Mouse (Mus musculus) midbrain, embryonic 10.5 days (tissue): ENCODE data around the gene Anxa4. TPM values are rescaled to one million over a fixed set of nuclear protein-coding genes. Genes with fewer than 3 reads are reported as not detected.

Experiments used
- DNase-seq: peaks from one replicate; pipeline ENCODE4 v3.0.0-alpha.2; 2017; ENCODE audit warnings: low spot score
- H3K27ac ChIP-seq: fragments of 300-500 bp; sonication (generic); replicated peaks from 2 replicates; pipeline ENCODE4 v1.5.1; 2016; ENCODE audit warnings: mild to moderate bottlenecking
- H3K27me3 ChIP-seq: fragments of 300-500 bp; sonication (generic); 2 replicates; pipeline ENCODE4 v1.6.1; 2016; ENCODE audit warnings: low read depth, mild to moderate bottlenecking; ENCODE audit not compliant: poor library complexity, severe bottlenecking
- H3K36me3 ChIP-seq: fragments of 300-500 bp; sonication (generic); 2 replicates; pipeline ENCODE4 v1.6.1; 2016; ENCODE audit warnings: mild to moderate bottlenecking, moderate library complexity
- H3K4me1 ChIP-seq: fragments of 300-500 bp; sonication (generic); 2 replicates; pipeline ENCODE4 v1.6.1; 2016
- H3K4me3 ChIP-seq: fragments of 300-500 bp; sonication (generic); 2 replicates; pipeline ENCODE4 v1.5.1; 2016; ENCODE audit warnings: mild to moderate bottlenecking, moderate library complexity
- H3K9me3 ChIP-seq: fragments of 300-500 bp; sonication (generic); replicated peaks from 2 replicates; pipeline ENCODE4 v1.6.1; 2016; ENCODE audit warnings: mild to moderate bottlenecking
- WGBS: fragments of 180-500 bp; shearing (Covaris S2); methylation state at CpG from one replicate; pipeline ENCODE4 v1.1.7; 2016; 5-methylcytosine and 5-hydroxymethylcytosine counted together
- polyA plus RNA-seq: library from polyadenylated mRNA; unstranded; fragments of >200 nt; fragmentation: Nextera tagmentation; extraction: Ambion mirVana; gene quantifications from 2 replicates; pipeline ENCODE4 v1.2.1, GENCODE M21; 2016

Anxa4 gene
- polyA plus RNA-seq, 1 experiment from 2014 or later: 4.5 TPM

DNA sequence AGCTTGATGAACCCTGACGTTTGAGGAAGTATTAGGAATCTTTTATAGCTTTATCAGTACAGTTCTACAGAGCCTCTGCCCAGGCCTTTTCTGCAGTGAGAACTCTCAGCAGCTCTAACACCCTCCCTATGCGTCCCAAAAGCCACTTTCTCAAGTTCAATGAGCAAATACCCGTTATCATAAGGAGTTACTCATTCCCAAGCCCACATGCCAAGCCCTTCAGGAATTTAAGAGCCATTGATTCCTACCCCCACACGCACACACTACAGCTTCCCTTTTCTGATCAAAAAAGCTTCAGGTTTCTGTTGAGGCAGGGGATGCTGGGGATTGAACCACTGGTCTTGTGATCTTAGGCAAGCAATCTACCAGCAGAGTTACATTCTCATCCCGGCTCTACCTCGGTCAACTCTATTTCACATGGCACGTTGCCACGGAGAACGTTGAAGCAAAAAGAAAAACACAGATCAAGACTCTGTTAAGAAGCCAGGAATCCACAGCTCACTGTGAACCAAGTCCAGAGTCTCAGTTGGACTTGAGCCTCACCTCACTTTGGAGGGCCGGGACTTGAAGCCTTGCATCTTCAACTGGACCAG, 2.9 kb downstream of the Anxa4 start:
- Histone ChIP-seq H3K4me1 (peaks cover 16% of the 10 kb centered on the region), H3K27me3 (peaks cover 54% of the 10 kb centered on the region), H3K4me3 (no peak overlapping the region), H3K27ac (no peak overlapping the region), H3K9me3 (no peaks in the 10 kb centered on the region), H3K36me3 (no peaks in the 10 kb centered on the region)
- DNase-seq: no peak
- WGBS: 89% methylated on average over 10 of the region's 10 CpGs

DNA sequence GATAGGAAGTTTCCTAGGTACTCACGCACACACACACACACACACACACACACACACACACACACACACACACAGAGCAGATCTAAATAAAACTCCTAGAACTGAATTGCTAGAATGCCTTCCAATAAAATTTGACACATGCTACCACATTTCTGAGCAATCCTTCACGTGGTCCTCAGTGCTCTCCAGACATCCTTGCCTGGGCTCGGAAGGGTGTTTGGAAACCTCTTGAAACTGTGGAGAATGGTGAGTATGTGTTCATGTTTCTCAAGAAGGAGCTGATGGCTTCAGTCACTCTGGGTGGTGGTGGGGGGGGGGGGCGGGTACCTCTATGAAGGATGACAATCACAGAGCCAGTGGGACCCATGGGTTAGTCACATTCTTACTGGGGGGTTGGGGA, 5.1 kb downstream of the Anxa4 start:
- WGBS: 86% methylated on average over 4 of the region's 4 CpGs
- Histone ChIP-seq H3K36me3 (no peaks in the 10 kb centered on the region), H3K9me3 (no peaks in the 10 kb centered on the region), H3K27me3 (peaks cover 32% of the 10 kb centered on the region), H3K4me3 (no peak overlapping the region), H3K27ac (no peak overlapping the region), H3K4me1 (peaks cover 8% of the 10 kb centered on the region)
- DNase-seq: no peak

DNA sequence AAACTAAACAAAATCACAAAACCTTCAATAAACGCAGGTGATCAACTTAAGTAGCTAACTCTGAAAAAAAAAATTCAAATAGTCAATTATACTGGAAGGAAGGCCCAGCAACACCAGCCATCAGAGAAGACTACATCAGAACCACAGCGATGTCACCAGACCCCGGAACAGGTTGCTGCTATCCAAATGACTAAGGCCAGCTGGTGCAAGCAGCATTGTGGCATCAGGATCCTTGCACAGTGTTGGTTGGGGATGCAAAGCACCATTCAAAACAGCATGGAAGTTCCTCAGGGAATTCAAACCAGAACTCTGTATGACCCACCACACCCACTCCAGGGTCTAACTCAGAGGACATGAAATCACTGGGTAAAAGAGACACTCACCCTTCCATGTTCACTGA, 6.8 kb downstream of the Anxa4 start:
- Histone ChIP-seq H3K9me3 (no peaks in the 10 kb centered on the region), H3K27ac (no peak overlapping the region), H3K4me1 (no peaks in the 10 kb centered on the region), H3K27me3 (peaks cover 15% of the 10 kb centered on the region), H3K36me3 (no peaks in the 10 kb centered on the region), H3K4me3 (no peak overlapping the region)
- DNase-seq: no peak
- WGBS: 96% methylated on average over 3 of the region's 3 CpGs

DNA sequence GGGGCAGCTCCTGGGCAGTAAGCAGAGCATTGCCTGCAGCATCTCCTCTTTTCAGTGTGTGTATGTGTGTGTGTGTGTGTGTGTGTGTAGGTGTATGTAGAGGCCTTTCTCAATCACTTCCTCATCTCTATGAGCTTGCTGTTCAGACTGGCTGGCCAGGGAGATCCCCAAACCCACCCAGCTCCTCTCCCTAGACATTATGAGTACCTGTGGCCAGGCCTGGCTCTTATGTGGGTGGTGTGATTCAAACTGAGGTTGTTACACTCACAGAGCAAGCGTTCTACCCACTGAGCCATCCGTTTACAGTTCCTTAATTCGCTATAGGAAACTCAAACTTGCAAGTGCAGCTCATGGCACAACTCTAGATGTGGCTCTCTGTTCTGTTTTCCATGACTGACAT, 8.6 kb downstream of the Anxa4 start:
- Histone ChIP-seq H3K36me3 (no peaks in the 10 kb centered on the region), H3K4me3 (no peak overlapping the region), H3K27ac (no peak overlapping the region), H3K4me1 (no peaks in the 10 kb centered on the region), H3K27me3 (no peaks in the 10 kb centered on the region), H3K9me3 (no peaks in the 10 kb centered on the region)
- 78% methylated on average over 3 of the region's 3 CpGs for WGBS
- no peak for DNase-seq

DNA sequence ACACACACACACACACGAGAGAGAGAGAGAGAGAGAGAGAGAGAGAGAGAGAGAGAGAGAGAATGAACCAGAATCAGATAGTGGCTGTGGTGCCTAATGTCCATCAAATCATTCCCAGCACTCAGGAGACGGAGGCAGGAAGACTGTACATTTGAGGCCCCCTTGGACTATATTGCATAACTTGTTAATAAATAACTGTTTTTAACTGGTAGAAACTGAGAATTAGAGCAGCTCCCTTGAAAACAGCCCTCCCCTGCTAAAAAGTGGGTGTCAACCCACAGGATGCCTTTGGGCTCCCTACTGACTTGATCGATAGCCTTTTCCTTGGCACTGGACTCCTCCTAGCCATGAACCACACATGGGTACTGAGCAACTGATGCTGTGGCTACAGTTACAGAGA, 11.0 kb downstream of the Anxa4 start:
- Histone ChIP-seq H3K27ac (no peak overlapping the region), H3K4me1 (no peaks in the 10 kb centered on the region), H3K9me3 (no peaks in the 10 kb centered on the region), H3K4me3 (no peak overlapping the region), H3K27me3 (no peaks in the 10 kb centered on the region), H3K36me3 (no peaks in the 10 kb centered on the region)
- no peak for DNase-seq
- WGBS: 81% methylated on average over 3 of the region's 3 CpGs

DNA sequence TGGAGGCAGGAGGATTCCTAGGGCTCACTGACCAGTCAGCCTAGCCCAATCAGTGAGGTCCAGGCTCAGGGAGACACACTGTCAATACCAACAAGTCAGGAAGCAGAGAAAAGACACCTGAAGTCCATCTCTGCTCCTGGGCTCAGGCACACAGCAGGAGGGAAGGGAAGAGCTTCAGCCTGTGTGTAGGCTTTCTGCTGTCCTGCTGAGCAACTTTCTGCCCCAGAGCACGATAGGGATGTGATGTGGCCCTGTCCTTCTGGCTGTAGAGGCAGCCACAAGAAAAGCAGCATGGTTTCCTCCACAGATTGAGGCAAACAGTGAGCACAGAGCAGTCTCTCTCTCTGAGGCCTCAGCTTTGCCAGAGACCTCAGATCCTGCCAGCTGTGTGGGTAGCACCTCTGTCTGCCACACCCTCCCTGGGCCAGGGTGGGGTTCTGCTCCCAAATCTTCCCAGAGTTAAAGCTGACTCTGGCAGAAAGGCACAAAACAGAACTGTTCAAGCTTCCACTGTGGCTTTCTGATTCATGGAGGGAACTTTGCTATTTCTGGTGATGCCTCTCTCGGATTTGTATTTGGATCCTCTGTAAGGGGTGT, 11.9 kb downstream of the Anxa4 start:
- WGBS: 40% methylated on average over 2 of the region's 2 CpGs
- Histone ChIP-seq H3K36me3 (no peaks in the 10 kb centered on the region), H3K27me3 (no peaks in the 10 kb centered on the region), H3K4me3 (no peak overlapping the region), H3K27ac (no peak overlapping the region), H3K9me3 (no peaks in the 10 kb centered on the region), H3K4me1 (no peaks in the 10 kb centered on the region)
- no peak for DNase-seq

DNA sequence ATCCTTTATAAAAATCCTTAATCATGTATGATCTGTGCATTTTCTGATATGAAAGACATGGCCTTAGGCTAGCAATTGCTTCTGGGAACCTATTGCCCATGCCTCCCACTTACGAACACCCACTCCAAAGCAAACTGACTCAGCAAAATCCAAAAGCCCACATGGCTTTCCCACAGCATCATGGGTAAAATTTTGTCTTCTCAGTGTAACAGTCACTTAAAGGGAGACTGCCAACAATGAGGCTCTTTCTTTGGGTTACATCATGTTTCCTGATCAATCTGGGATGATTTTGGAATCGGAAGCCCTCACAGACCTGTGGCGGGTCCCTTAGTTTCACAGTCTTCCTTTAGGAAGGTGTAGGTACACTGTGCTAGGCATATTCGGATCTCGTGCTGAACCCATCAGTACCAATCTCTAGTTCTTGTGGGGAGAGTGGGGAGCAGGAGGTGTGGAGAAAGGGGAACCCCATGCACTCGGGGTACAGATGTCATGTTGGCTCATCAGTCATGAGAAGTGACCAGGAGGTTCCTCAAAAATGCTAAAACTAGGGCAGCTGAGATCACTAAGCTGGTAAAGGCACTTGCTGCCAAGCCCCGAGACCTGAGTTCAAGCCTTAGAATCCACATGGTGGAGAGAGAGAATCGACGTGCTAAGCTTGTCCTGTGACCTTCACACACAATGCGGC, 14.3 kb downstream of the Anxa4 start:
- no peaks in the 10 kb centered on the region for H3K9me3 ChIP-seq
- H3K4me3 ChIP-seq: no peak overlapping the region
- WGBS: 90% methylated on average over 10 of the region's 10 CpGs
- H3K36me3 ChIP-seq: no peaks in the 10 kb centered on the region
- no peak overlapping the region for H3K27ac ChIP-seq
- DNase-seq: no peak
- H3K4me1 ChIP-seq: no peaks in the 10 kb centered on the region
- no peaks in the 10 kb centered on the region for H3K27me3 ChIP-seq

DNA sequence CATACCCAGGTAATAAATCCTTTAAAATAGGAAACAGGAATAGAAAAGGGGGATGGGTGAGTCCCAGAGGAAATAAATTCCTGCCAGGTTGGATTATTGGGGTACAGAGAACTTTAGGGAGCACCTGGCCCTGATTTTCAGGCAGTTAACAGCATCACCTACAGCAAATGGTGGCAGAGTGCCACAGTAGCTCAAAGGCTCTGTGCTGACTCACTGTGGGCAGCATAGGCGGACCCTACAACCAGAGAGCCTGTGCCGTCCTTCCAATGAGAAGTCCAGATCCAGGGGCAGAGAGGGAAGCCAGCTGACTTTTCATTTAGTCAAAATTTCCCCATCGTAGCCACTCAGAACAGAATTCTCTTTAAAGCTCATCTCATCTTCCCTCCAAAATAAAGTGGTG, 16.2 kb downstream of the Anxa4 start:
- Histone ChIP-seq H3K4me3 (no peak overlapping the region), H3K27ac (no peak overlapping the region), H3K9me3 (no peaks in the 10 kb centered on the region), H3K27me3 (no peaks in the 10 kb centered on the region), H3K36me3 (no peaks in the 10 kb centered on the region), H3K4me1 (no peaks in the 10 kb centered on the region)
- 79% methylated on average over 3 of the region's 3 CpGs for WGBS
- no peak for DNase-seq

DNA sequence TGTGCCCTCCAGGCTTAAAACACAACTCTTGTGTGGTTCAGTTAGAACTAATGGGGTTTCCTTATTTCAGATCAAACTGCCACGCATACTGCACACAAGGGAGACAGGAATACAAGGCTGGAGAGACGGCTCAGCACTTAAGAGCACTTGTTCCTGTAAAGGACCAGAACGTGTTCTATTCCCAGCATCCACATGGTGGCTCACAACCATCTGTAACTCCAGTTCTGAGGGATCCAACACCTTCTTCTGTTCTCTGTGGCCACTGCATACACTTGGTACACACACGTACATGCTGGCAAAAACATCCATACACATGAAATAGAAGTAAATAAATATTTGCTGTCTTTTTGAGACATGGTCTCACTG, 16.7 kb downstream of the Anxa4 start:
- Histone ChIP-seq H3K9me3 (no peaks in the 10 kb centered on the region), H3K27me3 (no peaks in the 10 kb centered on the region), H3K27ac (no peak overlapping the region), H3K4me1 (no peaks in the 10 kb centered on the region), H3K4me3 (no peak overlapping the region), H3K36me3 (no peaks in the 10 kb centered on the region)
- WGBS: 61% methylated on average over 4 of the region's 4 CpGs
- DNase-seq: no peak

DNA sequence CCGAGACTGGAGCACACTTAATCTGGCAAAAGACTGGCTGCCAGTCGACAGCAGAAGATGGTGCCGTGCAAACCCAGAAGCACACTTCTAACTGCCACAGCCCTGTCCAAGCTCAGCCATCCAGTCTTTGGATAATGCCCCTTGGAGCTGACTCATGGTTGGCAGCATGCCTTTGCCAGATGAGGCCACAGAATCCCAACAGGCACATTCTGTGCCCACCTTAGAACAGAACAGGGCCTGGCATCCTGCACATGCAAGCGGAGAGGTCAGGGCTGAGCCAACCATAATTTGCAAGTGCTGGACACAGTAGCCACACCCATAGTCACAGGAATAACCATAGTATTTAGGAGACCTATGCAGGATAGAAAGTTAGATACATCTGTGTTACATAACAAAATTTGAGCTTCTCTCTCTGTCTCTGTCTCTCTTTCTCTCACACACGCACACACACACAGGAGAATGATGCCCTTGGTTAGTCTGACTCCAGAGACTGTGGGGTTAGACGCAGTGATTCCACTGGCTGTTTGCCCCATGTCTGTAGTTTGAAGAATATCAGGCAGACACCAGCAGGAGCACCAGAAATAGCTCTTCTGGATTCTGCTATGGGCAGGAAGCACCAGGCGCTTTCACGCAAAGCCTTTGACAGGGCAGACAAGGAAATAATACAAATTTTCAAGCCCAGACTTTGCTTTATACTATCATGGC, 17.2 kb downstream of the Anxa4 start:
- no peak overlapping the region for H3K27ac ChIP-seq
- no peaks in the 10 kb centered on the region for H3K4me1 ChIP-seq
- H3K36me3 ChIP-seq: no peaks in the 10 kb centered on the region
- whole genome bisulfite sequencing: 88% methylated on average over 8 of the region's 8 CpGs
- H3K27me3 ChIP-seq: no peaks in the 10 kb centered on the region
- no peak for DNase-seq
- no peak overlapping the region for H3K4me3 ChIP-seq
- H3K9me3 ChIP-seq: no peaks in the 10 kb centered on the region

DNA sequence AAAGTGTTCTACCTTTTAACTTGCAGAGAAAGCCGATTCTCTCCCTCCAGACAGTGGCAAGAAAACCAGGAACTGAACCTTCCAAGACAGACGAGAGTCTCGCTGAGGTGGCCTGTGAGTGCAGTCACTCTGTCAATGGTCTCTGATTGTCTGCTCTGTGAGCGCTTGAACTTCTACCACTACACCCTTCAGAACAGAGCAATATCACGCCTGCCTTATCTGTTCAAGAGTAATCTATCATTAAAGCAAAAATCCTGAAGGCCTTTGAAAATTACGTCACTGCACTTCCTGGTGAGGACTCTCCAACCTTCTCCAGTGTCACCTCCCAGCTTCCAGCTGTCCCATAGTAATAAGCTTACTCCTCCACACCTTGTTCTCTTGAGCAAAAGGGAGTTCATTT, 18.4 kb downstream of the Anxa4 start:
- H3K27me3 ChIP-seq: no peaks in the 10 kb centered on the region
- WGBS: 90% methylated on average over 6 of the region's 6 CpGs
- H3K36me3 ChIP-seq: no peaks in the 10 kb centered on the region
- H3K4me1 ChIP-seq: no peaks in the 10 kb centered on the region
- no peaks in the 10 kb centered on the region for H3K9me3 ChIP-seq
- no peak overlapping the region for H3K27ac ChIP-seq
- no peak overlapping the region for H3K4me3 ChIP-seq
- no peak for DNase-seq

DNA sequence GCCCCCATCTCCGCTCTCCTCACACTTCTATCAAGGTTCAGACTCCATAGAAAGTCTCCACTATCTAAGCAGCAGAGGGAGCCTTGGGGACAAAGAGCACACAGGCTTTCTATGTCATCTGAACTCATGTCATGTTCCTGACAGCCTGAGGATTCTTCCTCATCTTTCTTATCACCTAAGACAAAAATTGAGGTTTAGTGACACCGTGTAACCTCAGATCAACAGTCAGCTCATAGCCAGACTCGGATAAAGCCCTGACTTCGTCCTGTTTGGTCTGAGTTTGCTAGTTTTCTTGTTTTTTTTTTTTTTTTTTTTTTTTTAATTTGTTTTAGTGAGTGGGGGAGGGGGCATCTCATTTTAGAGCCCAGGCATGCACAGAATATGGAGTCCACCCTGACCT, 19.6 kb downstream of the Anxa4 start:
- 86% methylated on average over 4 of the region's 4 CpGs for WGBS
- DNase-seq: no peak

DNA sequence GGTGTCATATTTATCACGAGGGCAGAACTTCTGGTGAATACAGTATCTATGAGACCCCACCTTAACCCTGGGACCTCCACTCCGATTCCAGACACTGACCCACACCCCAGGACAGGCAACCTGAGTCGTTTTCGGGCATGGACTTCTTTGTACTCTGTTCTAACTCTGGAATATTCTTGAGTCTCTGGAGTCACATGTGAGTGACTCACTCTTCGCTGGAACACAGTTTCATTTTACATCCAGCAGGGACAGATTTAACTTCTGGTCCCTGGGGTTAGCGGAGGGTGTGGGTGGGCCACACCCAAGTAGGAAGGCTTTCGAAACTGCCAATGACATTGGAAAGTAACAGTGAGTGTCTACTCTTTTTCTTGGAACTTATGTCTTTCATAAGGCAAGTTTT, 20.8 kb downstream of the Anxa4 start:
- Histone ChIP-seq H3K9me3 (no peaks in the 10 kb centered on the region), H3K27ac (no peak overlapping the region), H3K27me3 (no peaks in the 10 kb centered on the region), H3K36me3 (no peaks in the 10 kb centered on the region), H3K4me1 (no peaks in the 10 kb centered on the region), H3K4me3 (no peak overlapping the region)
- DNase-seq: no peak
- 86% methylated on average over 7 of the region's 7 CpGs for WGBS

More for the DNA sequence above, 19.6 kb downstream of the Anxa4 start:
- H3K36me3 ChIP-seq: no peaks in the 10 kb centered on the region
- H3K27ac ChIP-seq: no peak overlapping the region
- no peak overlapping the region for H3K4me3 ChIP-seq
- H3K27me3 ChIP-seq: no peaks in the 10 kb centered on the region
- H3K4me1 ChIP-seq: no peaks in the 10 kb centered on the region
- no peaks in the 10 kb centered on the region for H3K9me3 ChIP-seq
